Mouse (Mus musculus) hindbrain, embryonic 11.5 days (tissue): ENCODE data around the gene Ppp1r12b. TPM values are rescaled to one million over a fixed set of nuclear protein-coding genes. Genes with fewer than 3 reads are reported as not detected.

Experiments used
- ATAC-seq: fragments of 200-750 bp; cut with Nextera tagmentation; 2 replicates; pipeline ENCODE4 v1.8.0; 2017; ENCODE audit warnings: mild to moderate bottlenecking, moderate TSS enrichment, moderate library complexity; ENCODE audit not compliant: low FRiP score
- DNase-seq: peaks from one replicate; pipeline ENCODE4 v3.0.0-alpha.2; 2015; ENCODE audit warnings: low spot score
- H3K27ac ChIP-seq: fragments of 300-500 bp; sonication (generic); 2 replicates; pipeline ENCODE4 v1.5.1; 2014; ENCODE audit warnings: mild to moderate bottlenecking, low read depth, low read length
- H3K27me3 ChIP-seq: fragments of 300-500 bp; sonication (generic); 2 replicates; pipeline ENCODE4 v1.6.1; 2014; ENCODE audit warnings: mild to moderate bottlenecking, low read length, moderate library complexity, mixed read lengths; ENCODE audit not compliant: control insufficient read depth, insufficient read depth
- H3K36me3 ChIP-seq: fragments of 300-500 bp; sonication (generic); 2 replicates; pipeline ENCODE4 v1.6.1; 2014; ENCODE audit warnings: mild to moderate bottlenecking, low read length, moderate library complexity, mixed read lengths; ENCODE audit not compliant: control insufficient read depth, insufficient read depth
- H3K4me1 ChIP-seq: fragments of 300-500 bp; sonication (generic); replicated peaks from 2 replicates; pipeline ENCODE4 v1.6.1; 2014; ENCODE audit warnings: low read length, mixed read lengths; ENCODE audit not compliant: control insufficient read depth, insufficient read depth
- H3K4me2 ChIP-seq: fragments of 300-500 bp; sonication (generic); replicated peaks from 2 replicates; pipeline ENCODE4 v1.6.1; 2014; ENCODE audit warnings: mild to moderate bottlenecking, low read depth, low read length
- H3K4me3 ChIP-seq: fragments of 300-500 bp; sonication (generic); 2 replicates; pipeline ENCODE4 v1.5.1; 2014; ENCODE audit warnings: low read depth, low read length
- H3K9ac ChIP-seq: fragments of 300-500 bp; sonication (generic); 2 replicates; pipeline ENCODE4 v1.6.1; 2014; ENCODE audit warnings: low read depth, low read length
- H3K9me3 ChIP-seq: fragments of 300-500 bp; sonication (generic); 2 replicates; pipeline ENCODE4 v1.6.1; 2016; ENCODE audit warnings: low read length; ENCODE audit not compliant: control insufficient read depth
- WGBS: fragments of 180-500 bp; shearing (Covaris S2); extraction: QIAGEN DNeasy Blood & Tissue Kit; methylation state at CpG from one replicate; pipeline ENCODE4 v1.1.7; 2014; 5-methylcytosine and 5-hydroxymethylcytosine counted together
- polyA plus RNA-seq: library from polyadenylated mRNA; unstranded; fragments of >200 nt; fragmentation: Nextera tagmentation; extraction: Ambion mirVana; gene quantifications from 2 replicates; pipeline ENCODE4 v1.2.1, GENCODE M21; 2014

Gene Ppp1r12b
- polyA plus RNA-seq, 1 experiment from 2014 or later, result 10.8 TPM

DNA sequence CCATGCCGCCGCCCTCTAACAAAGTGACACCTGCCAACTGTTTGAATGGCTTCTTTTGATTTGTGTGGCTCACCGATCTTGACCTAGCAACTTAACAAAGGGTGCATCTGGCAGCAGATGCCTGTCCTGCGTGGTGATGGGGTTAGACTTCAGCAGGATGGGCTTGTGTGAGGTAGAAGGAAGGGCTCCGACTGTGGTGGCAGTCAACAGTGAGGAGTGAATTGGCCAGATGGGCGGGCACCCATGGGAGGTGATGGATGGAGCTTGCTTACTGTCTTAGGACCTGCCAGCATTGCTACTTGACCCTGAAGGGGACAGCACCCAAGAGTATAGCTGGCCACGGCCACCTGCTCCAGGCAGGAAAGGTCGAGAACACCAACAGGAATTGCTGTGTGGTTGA is 241.6 kb downstream of the Ppp1r12b start:
- no peak overlapping the region for H3K4me2 ChIP-seq
- H3K9ac ChIP-seq, result 0 out of 2 replicates have a peak overlapping the region, but pooled peaks have one; percentile 12
- H3K4me3 ChIP-seq, result no peak overlapping the region
- H3K27me3 ChIP-seq, result 0 out of 2 replicates have a peak, but pooled peaks cover 2% of the 10 kb centered on the region
- ATAC-seq, result peak; percentile 22; the same call in 1 of the 2 replicates
- WGBS, result 41% methylated on average over 8 of the region's 8 CpGs
- H3K36me3 ChIP-seq, result no peaks in the 10 kb centered on the region
- H3K4me1 ChIP-seq, result peaks cover 19% of the 10 kb centered on the region
- DNase-seq, result peak; percentile 43
- peak overlapping the region; percentile 83 for H3K27ac ChIP-seq
- no peaks in the 10 kb centered on the region for H3K9me3 ChIP-seq

DNA sequence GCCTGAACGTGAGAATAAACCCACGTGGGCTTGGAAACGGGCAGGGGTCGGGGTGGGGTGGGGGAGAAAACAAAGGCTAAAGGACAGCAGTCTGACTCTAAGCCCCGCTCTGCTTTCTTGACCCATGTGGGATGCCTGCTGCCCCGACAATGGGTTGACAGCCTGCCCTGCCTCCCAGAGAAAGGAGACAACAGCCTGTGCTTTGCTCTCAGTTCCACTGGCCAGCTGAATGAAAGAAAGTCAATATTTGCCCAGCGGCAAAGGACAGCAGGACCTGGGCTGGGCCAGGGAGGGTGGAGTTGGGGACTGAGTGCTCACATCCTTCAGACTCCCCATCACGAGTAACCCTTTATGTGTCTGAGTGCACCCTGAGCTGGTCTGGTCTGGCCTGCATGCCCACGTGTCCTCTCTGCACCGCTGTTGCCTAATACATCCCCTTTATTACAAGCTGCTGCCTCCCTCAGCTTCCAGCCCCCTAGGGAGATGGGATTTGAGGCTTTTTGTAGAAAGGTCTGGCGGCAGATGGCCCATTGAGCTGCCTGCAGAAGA is 242.2 kb downstream of the Ppp1r12b start:
- H3K27ac ChIP-seq, result peak overlapping the region; percentile 83
- WGBS, result 2% methylated on average over 11 of the region's 11 CpGs
- H3K4me1 ChIP-seq, result peaks cover 22% of the 10 kb centered on the region
- ATAC-seq (peak; percentile 84), DNase-seq (peak; percentile 73)
- H3K27me3 ChIP-seq, result 0 out of 2 replicates have a peak, but pooled peaks cover 4% of the 10 kb centered on the region
- no peak overlapping the region for H3K4me3 ChIP-seq
- H3K36me3 ChIP-seq, result no peaks in the 10 kb centered on the region
- no peaks in the 10 kb centered on the region for H3K9me3 ChIP-seq
- H3K4me2 ChIP-seq, result no peak overlapping the region
- 0 out of 2 replicates have a peak overlapping the region, but pooled peaks have one; percentile 2 for H3K9ac ChIP-seq

DNA sequence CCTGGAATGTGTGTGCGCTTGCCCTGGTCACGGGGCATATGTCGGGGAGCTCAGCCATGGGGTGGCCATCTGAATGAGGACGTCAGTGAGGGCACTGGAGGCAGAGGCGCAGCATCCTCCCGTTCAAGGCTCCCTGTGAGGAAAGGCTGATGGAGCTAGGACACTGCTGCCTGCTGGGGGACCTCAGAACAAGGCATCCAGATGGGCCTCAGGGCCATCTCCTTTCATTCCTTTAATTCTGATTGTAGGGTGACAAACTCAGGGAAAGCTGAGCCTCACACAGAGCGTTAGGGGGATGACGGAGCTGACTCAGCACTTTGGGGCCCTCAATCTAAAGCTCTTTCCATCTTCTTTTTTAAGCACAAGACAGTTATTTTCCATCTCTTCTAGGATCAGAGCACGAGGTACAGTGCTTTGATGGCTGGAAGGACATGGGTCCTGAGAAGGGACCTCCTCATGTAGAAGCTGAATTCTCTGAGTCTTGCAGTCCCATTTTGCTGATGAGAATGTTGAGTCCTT is 242.9 kb downstream of the Ppp1r12b start:
- no peak overlapping the region for H3K4me3 ChIP-seq
- H3K9ac ChIP-seq, result no peak overlapping the region
- 0 out of 2 replicates have a peak, but pooled peaks cover 5% of the 10 kb centered on the region for H3K27me3 ChIP-seq
- no peak for ATAC-seq
- WGBS, result 70% methylated on average over 9 of the region's 9 CpGs
- DNase-seq, result no peak
- peaks cover 22% of the 10 kb centered on the region for H3K4me1 ChIP-seq
- no peaks in the 10 kb centered on the region for H3K9me3 ChIP-seq
- no peak overlapping the region for H3K4me2 ChIP-seq
- H3K36me3 ChIP-seq, result no peaks in the 10 kb centered on the region
- peak overlapping the region; percentile 83 for H3K27ac ChIP-seq

DNA sequence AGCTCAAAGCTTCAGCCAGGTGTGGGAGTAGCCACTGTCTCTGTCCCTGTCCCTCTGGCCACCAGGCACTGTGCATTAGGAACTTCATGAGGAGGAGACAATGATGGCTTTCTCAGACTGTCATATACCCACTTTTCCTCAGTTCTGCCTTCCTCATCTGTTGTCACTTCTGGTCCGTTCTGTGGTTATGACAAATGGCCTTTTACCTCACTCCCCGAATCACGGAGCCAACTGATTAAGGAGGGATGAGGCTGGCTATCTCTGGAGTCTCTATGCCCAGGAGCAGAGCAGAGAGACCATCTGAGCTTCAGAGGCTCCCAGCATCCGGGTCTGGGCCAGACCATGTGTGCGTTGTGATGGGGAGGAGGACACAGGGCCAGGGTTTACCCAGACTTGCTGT is 244.1 kb downstream of the Ppp1r12b start:
- Histone ChIP-seq H3K36me3 (no peaks in the 10 kb centered on the region), H3K9ac (no peak overlapping the region), H3K27me3 (peaks cover 11% of the 10 kb centered on the region; the same call in 1 of the 2 replicates), H3K4me2 (no peak overlapping the region), H3K9me3 (no peaks in the 10 kb centered on the region), H3K4me1 (peaks cover 22% of the 10 kb centered on the region), H3K4me3 (no peak overlapping the region), H3K27ac (no peak overlapping the region)
- ATAC-seq (no peak), DNase-seq (no peak)
- 59% methylated on average over 5 of the region's 5 CpGs for WGBS

DNA sequence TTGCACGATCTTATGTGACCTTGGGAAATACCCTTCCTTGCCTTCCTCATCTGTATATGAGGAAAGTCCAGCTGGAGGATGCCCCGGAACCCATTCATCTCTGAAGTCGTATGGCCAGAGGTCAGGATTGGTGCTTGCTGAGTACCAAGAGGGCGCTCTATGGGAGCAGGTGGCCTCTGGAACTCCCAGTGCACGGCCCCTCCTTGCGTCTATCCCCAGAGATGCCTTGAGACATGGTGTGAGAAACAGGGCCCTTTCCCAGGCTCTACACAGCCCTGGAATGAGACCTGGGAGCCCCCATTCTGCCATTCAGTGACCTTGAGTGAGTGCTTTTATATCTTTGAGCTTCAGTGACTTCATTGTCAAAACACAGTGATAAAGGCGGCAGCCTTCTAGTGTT is 244.7 kb downstream of the Ppp1r12b start:
- peaks cover 22% of the 10 kb centered on the region for H3K4me1 ChIP-seq
- H3K9me3 ChIP-seq, result no peaks in the 10 kb centered on the region
- no peak overlapping the region for H3K9ac ChIP-seq
- H3K4me3 ChIP-seq, result no peak overlapping the region
- H3K36me3 ChIP-seq, result no peaks in the 10 kb centered on the region
- no peak overlapping the region for H3K27ac ChIP-seq
- ATAC-seq (no peak), DNase-seq (peak; percentile 23)
- H3K4me2 ChIP-seq, result peak overlapping the region; percentile 17
- 14% methylated on average over 7 of the region's 7 CpGs for whole genome bisulfite sequencing
- peaks cover 16% of the 10 kb centered on the region; the same call in 1 of the 2 replicates for H3K27me3 ChIP-seq

DNA sequence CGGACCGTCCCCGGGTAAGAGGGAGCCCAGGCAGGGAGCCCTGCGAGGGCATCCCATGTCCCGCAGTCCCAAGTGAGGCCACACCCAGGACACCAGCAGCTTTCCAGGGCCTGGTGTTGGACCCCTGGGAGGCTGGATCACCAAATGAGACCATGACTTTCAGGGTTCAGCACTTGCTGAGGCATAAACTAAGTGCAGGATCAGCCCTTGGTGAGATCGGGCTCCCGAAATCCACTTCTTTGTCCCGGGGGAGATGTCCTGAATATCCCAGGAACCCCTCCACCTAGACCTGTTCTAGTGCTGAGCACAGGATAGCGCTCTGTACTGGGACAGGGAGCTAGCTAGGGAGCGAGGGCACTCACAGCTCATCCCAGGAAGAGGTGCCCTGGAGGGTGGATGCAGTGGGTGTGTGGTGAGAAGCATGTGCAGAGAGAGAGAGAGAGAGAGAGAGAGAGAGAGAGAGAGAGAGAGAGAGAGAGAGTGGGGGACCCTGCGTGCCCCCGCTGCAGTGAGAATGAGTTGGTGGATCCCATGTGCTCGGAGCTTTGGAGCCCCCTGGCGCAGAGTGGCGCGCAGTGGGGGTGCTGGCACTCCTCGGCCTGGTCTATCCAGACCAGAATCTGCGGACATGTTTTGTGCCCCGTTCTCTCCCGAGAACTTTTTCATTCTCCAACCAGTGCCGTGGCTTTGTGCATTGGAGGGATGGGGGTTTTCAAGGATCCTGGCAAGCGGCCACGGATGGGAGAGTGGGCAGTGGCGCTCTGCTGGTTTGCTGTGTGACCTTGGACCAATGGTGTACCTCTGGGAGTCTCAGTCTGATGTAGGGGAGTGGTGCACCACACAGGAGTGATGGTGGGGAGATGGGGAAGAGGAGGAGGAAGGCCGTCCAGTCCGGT is 246.1 kb downstream of the Ppp1r12b start:
- peak overlapping the region; percentile 81 for H3K9ac ChIP-seq
- DNase-seq (peak; percentile 49), ATAC-seq (peak; percentile 9)
- H3K4me2 ChIP-seq, result peak overlapping the region; percentile 89
- peak overlapping the region; percentile 51 for H3K27ac ChIP-seq
- peaks cover 22% of the 10 kb centered on the region for H3K4me1 ChIP-seq
- peak overlapping the region; percentile 57 for H3K4me3 ChIP-seq
- whole genome bisulfite sequencing, result 8% methylated on average over 26 of the region's 26 CpGs
- peaks cover 18% of the 10 kb centered on the region; the same call in 1 of the 2 replicates for H3K27me3 ChIP-seq
- H3K9me3 ChIP-seq, result no peaks in the 10 kb centered on the region
- H3K36me3 ChIP-seq, result no peaks in the 10 kb centered on the region

DNA sequence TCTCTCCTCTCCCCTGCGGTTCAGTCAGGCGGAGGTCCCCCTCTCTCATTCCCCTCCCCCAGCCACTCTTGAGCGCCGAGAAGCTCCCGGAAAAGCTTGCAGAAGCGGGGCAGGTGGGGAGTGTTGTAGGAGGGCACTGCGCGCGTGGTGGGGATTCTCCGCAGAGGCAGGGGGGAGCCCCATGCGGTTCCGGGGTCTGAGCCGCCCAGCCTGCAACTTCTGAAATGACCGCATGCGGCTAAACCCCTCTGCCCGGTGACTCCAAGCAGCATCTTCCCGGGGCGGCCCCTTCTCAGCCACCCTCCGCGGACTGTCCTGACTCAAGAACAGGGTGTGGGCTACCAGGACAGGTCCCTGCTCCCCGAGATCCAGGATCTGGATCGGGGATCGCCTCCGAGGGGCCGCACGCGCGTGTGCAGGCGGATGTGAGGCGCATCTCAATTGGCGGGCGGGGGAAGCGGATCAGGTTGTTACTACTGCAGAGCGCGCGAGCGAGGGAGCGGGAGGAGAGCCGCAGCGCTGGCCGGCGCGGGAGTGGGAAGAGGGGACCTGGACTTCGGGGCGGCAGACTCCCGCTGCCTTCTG is 246.8 kb downstream of the Ppp1r12b start:
- peak overlapping the region; percentile 89 for H3K4me2 ChIP-seq
- WGBS, result under 1% methylated on average over 43 of the region's 46 CpGs
- H3K9me3 ChIP-seq, result no peaks in the 10 kb centered on the region
- H3K4me3 ChIP-seq, result peak overlapping the region; percentile 57
- H3K9ac ChIP-seq, result peak overlapping the region; percentile 81
- peak; percentile 39 for ATAC-seq
- peaks cover 19% of the 10 kb centered on the region for H3K4me1 ChIP-seq
- H3K36me3 ChIP-seq, result no peaks in the 10 kb centered on the region
- peaks cover 18% of the 10 kb centered on the region; the same call in 1 of the 2 replicates for H3K27me3 ChIP-seq
- DNase-seq, result peak; percentile 81
- peak overlapping the region; percentile 53; the same call in 1 of the 2 replicates for H3K27ac ChIP-seq

DNA sequence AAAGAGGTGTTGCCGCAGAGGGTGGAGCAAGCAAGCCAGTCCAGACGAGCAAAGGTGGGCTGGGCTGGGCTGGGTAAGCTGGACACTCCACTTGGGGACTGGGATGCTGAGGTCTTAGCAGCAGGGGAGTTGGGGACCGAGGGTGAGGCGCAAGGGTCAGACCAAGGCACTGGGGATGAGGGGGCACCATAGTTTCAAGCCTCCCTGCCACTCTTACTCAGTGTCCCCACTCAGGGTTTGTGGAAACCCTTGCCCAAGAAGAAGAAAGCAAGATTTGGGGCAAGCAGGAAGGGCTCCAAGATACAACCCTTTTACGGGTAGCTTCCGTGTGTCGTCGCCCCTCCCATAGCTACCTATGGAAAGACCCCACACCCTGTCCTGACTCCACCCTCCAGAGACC is 247.5 kb downstream of the Ppp1r12b start:
- WGBS, result 9% methylated on average over 8 of the region's 8 CpGs
- Histone ChIP-seq H3K4me3 (peak overlapping the region; percentile 57), H3K27ac (no peak overlapping the region), H3K9ac (peak overlapping the region; percentile 81; the same call in 1 of the 2 replicates), H3K27me3 (peaks cover 18% of the 10 kb centered on the region; the same call in 1 of the 2 replicates), H3K36me3 (no peaks in the 10 kb centered on the region), H3K4me1 (peaks cover 15% of the 10 kb centered on the region), H3K4me2 (peak overlapping the region; percentile 89), H3K9me3 (no peaks in the 10 kb centered on the region)
- DNase-seq (no peak), ATAC-seq (no peak)
